7 mouse cellular contexts compared by ENCODE assay signal in genomic region chr13:28718169-28718867, GRCm38 (mm10).
DNase-seq lines count a peak whose midpoint lies in the region; ATAC-seq and TF ChIP-seq lines count a peak whose summit lies in the region.

No protein-coding gene starts in this region.

- WGBS in limb, embryonic 14.5 days = 21% methylated on average over 11 of the region's 11 CpGs
- WGBS in neural tube, embryonic 13.5 days = 5% methylated on average over 11 of the region's 11 CpGs

- peak; percentile 6 for DNase-seq in adrenal gland, postnatal 25 days
- peak; percentile 30 to 42 for DNase-seq in heart, postnatal 36 days
- peak; percentile 67 for DNase-seq in limb, embryonic 14.5 days (ENCODE audit: low spot score)
- DNase-seq in c-Kit-positive CD71-positive TER-119-positive erythroid progenitor cells, embryonic 14.5 days (ENCODE audit: low spot score) = no peak
- DNase-seq in frontal cortex, postnatal 36 days (ENCODE audit: low spot score in 2 of 2) = no peak

- no peak overlapping the region for H3K9ac ChIP-seq in limb, embryonic 14.5 days (ENCODE audit: low read depth, low read length, severe bottlenecking)
- H3K9ac ChIP-seq in neural tube, embryonic 13.5 days = peak overlapping the region; percentile 47; the same call in 1 of the 2 replicates

- no peak overlapping the region for H3K4me2 ChIP-seq in limb, embryonic 14.5 days (replicated peaks; ENCODE audit: low read depth, low read length, severe bottlenecking)
- no peak overlapping the region for H3K4me2 ChIP-seq in neural tube, embryonic 13.5 days

- no peak overlapping the region for H3K4me3 ChIP-seq in embryonic fibroblast, embryonic 13.5 days (ENCODE audit: insufficient read depth, low read length)
- H3K4me3 ChIP-seq in limb, embryonic 14.5 days (replicated peaks; ENCODE audit: low read length) = no peak overlapping the region
- no peak overlapping the region for H3K4me3 ChIP-seq in neural tube, embryonic 13.5 days

- no peak for TF ChIP-seq POLR2A in embryonic fibroblast, embryonic 13.5 days (IDR thresholded peaks at IDR 0.05; ENCODE audit: low read depth, low read length)
- TF ChIP-seq POLR2A in limb, embryonic 14.5 days (IDR thresholded peaks at IDR 0.05; ENCODE audit: borderline replicate concordance, extremely low read depth, insufficient read depth, insufficient read length) = no peak

- intact Hi-C loops in heart, postnatal 36 days (cut with DNase I) = loop anchor here (2.0 to 5.0 kb wide), 3 partner anchors 38 to 209 kb away; no protein-coding TSS in a partner anchor

- H3K27me3 ChIP-seq in limb, embryonic 14.5 days (ENCODE audit: control insufficient read depth, insufficient read depth, low read length) = no peaks in the 10 kb centered on the region
- H3K27me3 ChIP-seq in neural tube, embryonic 13.5 days = no peaks in the 10 kb centered on the region

- no peak for TF ChIP-seq CTCF in embryonic fibroblast, embryonic 13.5 days (IDR thresholded peaks at IDR 0.05; ENCODE audit: borderline replicate concordance, insufficient read depth, low read length)

- no peaks in the 10 kb centered on the region for H3K36me3 ChIP-seq in limb, embryonic 14.5 days (ENCODE audit: control insufficient read depth, insufficient read depth, low read length)
- no peaks in the 10 kb centered on the region for H3K36me3 ChIP-seq in neural tube, embryonic 13.5 days

- H3K27ac ChIP-seq in embryonic fibroblast, embryonic 13.5 days (ENCODE audit: insufficient read depth, low read length) = peak overlapping the region; percentile 35; the same call in 1 of the 2 replicates
- H3K27ac ChIP-seq in limb, embryonic 14.5 days (replicated peaks; ENCODE audit: low read depth, low read length) = no peak overlapping the region
- H3K27ac ChIP-seq in neural tube, embryonic 13.5 days (replicated peaks) = peak overlapping the region; percentile 84

- peak; percentile 80 for ATAC-seq in limb, embryonic 14.5 days (ENCODE audit: low FRiP score, low read depth)
- peak; percentile 52 for ATAC-seq in neural tube, embryonic 13.5 days (ENCODE audit: low read depth)

- no peaks in the 10 kb centered on the region for H3K9me3 ChIP-seq in limb, embryonic 14.5 days (ENCODE audit: control insufficient read depth, low read length)
- no peaks in the 10 kb centered on the region for H3K9me3 ChIP-seq in neural tube, embryonic 13.5 days

- peaks cover 4% of the 10 kb centered on the region; the same call in 1 of the 2 replicates for H3K4me1 ChIP-seq in embryonic fibroblast, embryonic 13.5 days (ENCODE audit: control insufficient read depth, insufficient read depth, low read length)
- H3K4me1 ChIP-seq in limb, embryonic 14.5 days (ENCODE audit: control insufficient read depth, insufficient read depth, low read length) = peaks cover 28% of the 10 kb centered on the region
- H3K4me1 ChIP-seq in neural tube, embryonic 13.5 days (replicated peaks) = peaks cover 64% of the 10 kb centered on the region

Comparison
In these comparisons a context has a peak if more than half of its experiments do, and no peak if none do; other contexts are left out.
1. DNase-seq: peak in adrenal gland, postnatal 25 days (single experiment), heart, postnatal 36 days (2 of 2) and limb, embryonic 14.5 days (single experiment); none in c-Kit-positive CD71-positive TER-119-positive erythroid progenitor cells, embryonic 14.5 days (single experiment) and frontal cortex, postnatal 36 days (0 of 2).